Mouse (Mus musculus) C2C12 (cell line): ENCODE results near the gene Rbm3.

Experiments
- CTCF ChIP-seq: IDR thresholded peaks from one replicate; pipeline ENCODE4 v1.5.1; 2011; ENCODE audit not compliant: control insufficient read depth, insufficient read depth, insufficient read length
- FOSL1 ChIP-seq: IDR thresholded peaks from one replicate; pipeline ENCODE4 v1.8.0; 2011; ENCODE audit warnings: mild to moderate bottlenecking, low read length; ENCODE audit not compliant: poor library complexity, insufficient read depth, severe bottlenecking
- MYOG ChIP-seq: IDR thresholded peaks from one replicate; pipeline ENCODE4 v1.6.1; 2011; ENCODE audit not compliant: control insufficient read depth, insufficient read length; ENCODE audit errors: extremely low read depth
- USF1 ChIP-seq: IDR thresholded peaks from one replicate; pipeline ENCODE4 v1.6.1; 2011; ENCODE audit warnings: low read depth, mild to moderate bottlenecking, control low read depth, moderate library complexity

GRCm38 (mm10) chrX:8141058-8141457 lies 4.6 kb downstream of the Rbm3 start:
- no peak for TF ChIP-seq CTCF
- no peak for TF ChIP-seq FOSL1
- TF ChIP-seq MYOG = no peak
- no peak for TF ChIP-seq USF1
